Mouse (Mus musculus) layer of hippocampus, adult 8-10 months (tissue): Measurements from ENCODE around the gene Arap1. TPM values are rescaled to one million over a fixed set of nuclear protein-coding genes. Genes with fewer than 3 reads are reported as not detected.

ENCODE experiments used
- DNase-seq, 2 experiments: peaks; one replicate each; pipeline ENCODE4 v3.0.0; 2022; ENCODE audit warnings: low spot score in 2 of 2
- total RNA-seq, 4 experiments: library from RNA; stranded (reverse); gene quantifications; 2 replicates each; pipeline ENCODE4 v1.2.4; 2022

The Arap1 gene
- total RNA-seq, 4 experiments from 2014 or later: 18.0 to 32.8 (median 26.4) TPM

GRCm38 (mm10) chr7:101435038-101435437 lies 87.2 kb downstream of the Arap1 start:
- DNase-seq: no peak

DNA sequence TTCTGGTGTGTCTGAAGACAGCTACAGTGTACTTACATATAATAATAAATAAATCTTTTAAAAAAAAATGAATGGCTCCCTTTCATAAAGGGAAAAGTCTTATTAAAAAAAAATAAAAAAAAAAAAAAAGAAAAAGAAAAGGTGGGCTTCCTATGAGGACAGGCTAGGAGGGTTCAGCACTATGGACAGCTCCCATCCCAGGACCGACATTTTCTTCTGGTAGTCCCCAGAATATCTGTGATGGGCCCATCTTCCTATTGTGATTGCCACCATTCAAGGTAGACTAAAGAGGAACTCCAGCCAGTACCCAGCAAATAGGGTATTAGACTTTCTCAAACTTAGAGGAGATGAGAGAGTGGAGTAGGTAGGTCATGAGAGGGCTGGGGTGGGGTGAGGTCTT lies 90.0 kb downstream of the Arap1 start:
- DNase-seq: no peak

GRCm38 (mm10) chr7:101443093-101443492 lies 95.2 kb downstream of the Arap1 start:
- DNase-seq: no peak

DNA sequence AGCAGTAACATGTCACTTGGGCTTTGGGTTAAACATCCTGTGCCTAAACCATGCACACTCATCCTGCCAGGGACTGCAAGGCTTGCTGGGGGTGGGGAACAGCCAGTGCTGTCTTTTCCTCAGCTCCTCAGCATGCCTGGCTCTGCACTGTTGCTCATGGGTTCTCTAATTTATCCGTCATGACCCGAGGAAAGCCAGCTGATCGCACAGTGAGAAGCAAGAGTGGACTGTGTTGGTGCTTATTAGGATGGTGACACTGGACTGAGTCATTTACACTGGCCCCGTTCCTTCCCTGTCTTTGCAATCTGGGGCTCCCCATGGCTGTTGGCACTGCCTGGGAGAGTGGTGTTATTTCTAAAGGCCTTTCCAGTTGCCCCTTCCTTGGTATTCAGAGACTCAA lies 96.3 kb downstream of the Arap1 start:
- no peak for DNase-seq

GRCm38 (mm10) chr7:101449855-101450254 lies 102.0 kb downstream of the Arap1 start:
- no peak for DNase-seq

DNA sequence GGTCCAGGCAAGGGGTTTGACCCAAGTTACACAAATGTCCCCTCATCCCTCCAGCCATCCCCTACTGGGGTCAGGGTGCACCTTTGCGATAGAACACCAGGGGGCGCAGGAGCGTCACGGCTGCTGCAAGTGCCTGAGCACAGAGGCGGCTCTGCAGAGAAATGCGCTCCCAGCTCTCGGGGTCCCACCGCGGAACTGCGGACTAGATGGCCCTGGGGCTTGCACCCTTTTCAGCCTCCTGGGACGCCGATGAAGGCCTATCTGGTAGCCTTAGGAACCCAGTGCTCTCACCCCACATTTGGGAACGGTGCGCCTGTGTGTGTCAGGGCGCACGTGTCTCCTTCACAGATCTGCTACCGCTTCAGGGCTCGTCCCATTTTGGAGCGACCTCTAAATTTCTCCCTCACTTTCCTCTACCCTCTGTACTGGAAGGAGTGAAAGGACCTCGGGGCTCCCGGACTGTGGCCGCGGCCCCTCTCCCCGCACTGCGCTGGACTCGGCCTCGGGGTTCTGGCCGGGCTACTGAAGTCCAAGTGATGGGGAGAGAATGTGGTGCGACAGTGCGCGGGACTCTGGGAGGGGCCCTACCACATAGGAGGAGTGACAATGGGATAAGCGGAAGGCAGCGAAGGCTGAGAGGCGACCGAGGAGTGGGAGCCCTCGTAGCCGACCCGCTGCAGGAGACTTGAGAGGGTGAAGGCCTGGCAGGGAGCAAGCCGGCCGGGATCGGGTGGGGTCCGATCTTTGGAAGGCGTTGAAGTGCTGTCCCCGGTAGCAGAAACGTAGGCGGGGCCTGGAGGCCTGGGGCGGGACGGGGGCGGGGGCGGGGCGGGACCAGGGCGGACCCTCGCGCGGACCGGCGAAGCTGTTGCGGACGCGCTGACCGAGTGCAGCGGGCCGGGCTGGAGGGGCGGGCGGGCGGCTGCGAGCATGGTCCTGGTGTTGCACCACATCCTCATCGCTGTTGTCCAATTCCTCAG lies 102.8 kb downstream of the Arap1 start:
- DNase-seq: peak; percentile 74 to 89

GRCm38 (mm10) chr7:101452669-101453068 lies 104.8 kb downstream of the Arap1 start:
- no peak for DNase-seq

DNA sequence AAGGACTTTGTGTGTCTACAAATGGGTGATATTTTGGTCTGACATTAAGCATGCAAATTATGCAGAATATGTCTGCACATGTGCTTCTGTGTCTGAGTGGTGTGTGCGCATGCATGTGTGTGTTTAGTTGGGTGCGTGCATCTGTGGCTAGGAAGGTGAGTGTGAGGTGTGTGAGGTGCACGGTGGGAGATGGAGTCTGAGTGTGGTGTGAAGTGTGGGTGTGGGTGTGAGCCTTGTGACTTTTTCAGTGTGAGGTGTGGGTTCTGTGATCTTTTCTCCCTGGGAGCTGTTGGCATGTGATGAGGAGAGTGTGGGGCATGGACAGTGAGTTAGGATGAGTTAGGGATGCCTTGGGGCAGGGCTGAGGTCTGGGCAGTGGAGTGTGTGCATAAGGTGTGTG lies 105.4 kb downstream of the Arap1 start:
- DNase-seq: no peak

- no peak for DNase-seq
Measured at GRCm38 (mm10) chr7:101453725-101454124, 105.9 kb downstream of the Arap1 start.

DNA sequence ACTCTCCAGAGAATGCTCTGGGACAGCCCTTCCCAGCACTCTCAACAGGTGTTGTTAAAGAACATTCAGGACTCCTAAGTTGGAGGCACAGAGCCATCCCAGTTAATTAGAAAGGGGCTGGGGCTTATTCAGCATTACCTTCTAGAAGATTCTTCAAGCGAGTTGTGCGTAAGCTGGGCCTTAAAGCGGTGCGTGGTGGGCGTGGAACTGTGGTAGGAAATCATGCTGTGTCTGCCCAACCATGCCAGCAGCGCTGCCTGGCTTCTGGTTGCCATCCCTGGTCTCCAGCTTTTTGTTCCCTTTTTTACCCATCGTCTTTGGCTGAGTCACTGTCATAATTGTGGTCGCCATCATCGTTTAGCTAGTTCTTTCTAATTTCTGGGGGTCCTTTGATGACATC lies 106.6 kb downstream of the Arap1 start:
- DNase-seq: no peak

GRCm38 (mm10) chr7:101455141-101455540 lies 107.3 kb downstream of the Arap1 start:
- DNase-seq: no peak

DNA sequence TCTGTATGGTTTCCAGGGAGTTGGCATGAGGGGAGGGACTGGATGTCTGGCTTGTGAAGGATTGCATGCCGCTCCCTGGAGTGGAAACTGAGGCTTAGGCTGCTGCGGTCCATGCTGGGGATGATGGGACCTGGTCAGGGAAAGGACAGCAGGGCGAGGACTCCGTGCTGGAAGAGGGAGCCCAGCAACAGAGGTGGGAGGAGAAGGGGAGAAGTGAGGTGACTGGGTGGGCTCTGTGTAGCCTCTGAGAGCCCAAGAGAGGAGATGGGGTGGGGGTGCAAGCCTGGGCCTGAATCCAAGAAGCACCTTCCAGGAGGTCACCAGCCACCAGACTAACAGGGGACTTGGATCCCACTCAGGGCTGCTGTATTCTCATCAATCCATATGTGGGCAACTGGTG lies 108.5 kb downstream of the Arap1 start:
- DNase-seq: no peak

GRCm38 (mm10) chr7:101456789-101457188 lies 108.9 kb downstream of the Arap1 start:
- DNase-seq: no peak

DNA sequence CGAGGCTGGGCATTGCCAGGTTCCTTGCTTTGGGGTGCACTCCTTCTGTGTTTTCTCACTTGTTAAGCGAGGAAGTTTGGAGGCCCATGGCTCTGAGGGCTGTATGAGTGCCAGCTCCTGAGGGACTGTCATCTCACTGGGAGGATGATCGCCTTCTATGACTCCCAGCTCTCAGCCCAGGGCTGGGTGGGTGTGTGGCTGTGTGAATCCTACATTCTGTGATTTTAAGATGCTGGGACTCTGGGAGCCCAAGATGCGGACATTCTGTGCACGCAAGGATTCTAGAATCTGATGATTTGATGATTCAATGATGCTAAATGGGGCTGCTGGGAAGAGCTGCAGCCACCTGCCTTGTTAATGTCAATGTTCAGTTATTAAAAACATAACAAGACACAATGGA lies 109.4 kb downstream of the Arap1 start:
- DNase-seq: peak; percentile 62 to 70

DNA sequence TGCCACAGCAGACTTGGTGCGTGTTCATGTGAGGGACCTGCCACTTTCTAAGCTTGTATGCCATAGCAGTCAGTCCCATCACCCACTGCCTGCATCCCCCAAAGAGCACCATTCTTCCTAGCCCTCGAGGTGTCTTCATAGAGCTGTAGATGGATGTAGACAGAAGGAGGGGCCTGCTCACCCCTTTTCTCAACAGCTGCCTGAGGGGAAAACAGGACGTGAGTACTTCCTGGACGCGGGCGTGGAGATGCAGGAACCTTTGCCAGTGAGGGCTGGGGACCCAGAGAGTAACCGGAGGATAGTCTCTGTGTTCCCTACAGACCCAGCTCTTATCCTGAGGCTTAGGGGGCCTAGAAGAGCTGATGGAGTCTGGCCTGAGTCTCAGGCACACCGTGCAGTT lies 109.9 kb downstream of the Arap1 start:
- no peak for DNase-seq

GRCm38 (mm10) chr7:101458278-101458781 lies 110.5 kb downstream of the Arap1 start:
- DNase-seq: no peak

DNA sequence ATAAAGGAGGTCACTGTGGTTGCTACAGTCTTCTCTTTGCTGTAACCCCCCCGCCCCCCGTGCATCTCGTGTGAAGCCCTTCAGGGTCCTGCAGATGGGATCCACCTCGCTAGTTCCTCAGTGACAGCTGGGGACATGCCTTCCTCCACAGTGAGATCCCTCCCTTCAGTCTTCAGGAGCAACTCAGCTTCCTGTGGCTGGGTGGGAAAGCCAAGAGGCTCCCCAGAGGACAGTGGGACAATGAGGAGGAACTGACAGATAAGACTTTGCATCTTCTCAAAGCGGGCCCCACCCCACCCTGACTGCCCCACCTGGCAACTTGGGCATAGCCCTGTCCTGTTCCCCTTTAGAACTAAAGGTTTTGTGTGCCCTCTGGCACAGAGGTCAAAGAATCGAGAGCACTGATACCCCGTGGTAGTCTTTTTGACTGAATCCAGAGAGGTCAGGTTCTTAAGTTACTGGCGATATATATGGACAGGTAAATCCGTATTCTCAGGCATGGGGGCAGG lies 111.5 kb downstream of the Arap1 start:
- no peak for DNase-seq

GRCm38 (mm10) chr7:101459923-101460607 lies 112.2 kb downstream of the Arap1 start:
- DNase-seq: no peak

GRCm38 (mm10) chr7:101460608-101460957 lies 112.7 kb downstream of the Arap1 start:
- peak in 1 of 2 experiments; percentile 70 for DNase-seq

DNA sequence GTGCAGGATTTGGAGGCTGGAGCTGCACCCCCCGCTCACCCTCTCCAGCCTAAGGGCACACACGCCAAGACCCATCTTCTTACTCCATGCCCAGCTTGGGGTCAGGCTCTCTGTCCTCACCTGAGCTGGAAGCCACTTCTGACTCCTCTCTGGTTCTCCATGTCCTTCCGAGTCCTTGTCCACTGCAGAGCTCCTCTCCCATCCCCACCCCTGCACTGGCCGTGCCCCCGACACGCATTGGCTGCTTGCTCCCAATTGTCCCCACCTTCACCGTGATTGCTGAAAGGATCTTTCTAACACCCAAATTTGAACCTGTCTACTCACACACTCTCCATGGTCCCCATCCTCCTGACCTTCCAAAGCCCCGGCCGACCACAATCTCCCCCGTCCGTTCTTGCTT lies 113.7 kb downstream of the Arap1 start:
- DNase-seq: no peak
